Mouse (Mus musculus) heart, embryonic 14.5 days (tissue): ENCODE measurements around the gene Ppp1r16b. TPM values are rescaled to one million over a fixed set of nuclear protein-coding genes. Genes with fewer than 3 reads are reported as not detected.

Source experiments
- ATAC-seq: fragments of 200-750 bp; cut with Nextera tagmentation; 2 replicates; pipeline ENCODE4 v1.8.0; 2017; ENCODE audit warnings: low read depth, moderate TSS enrichment; ENCODE audit not compliant: insufficient number of reproducible peaks, insufficient read depth, low FRiP score
- H3K27ac ChIP-seq, 2 experiments: fragments of 200-500 bp in 1 of 2; fragments of 300-500 bp in 1 of 2; sonication (generic) in 1 of 2; replicated peaks in 1 of 2; 2 replicates each; pipeline ENCODE4 v1.5.1; 2012 to 2014; ENCODE audit warnings: low read depth in 2 of 2, low read length in 2 of 2, control low read depth in 1 of 2, mild to moderate bottlenecking in 1 of 2, mixed read lengths in 1 of 2; ENCODE audit not compliant: control insufficient read depth in 1 of 2, insufficient read depth in 1 of 2
- H3K27me3 ChIP-seq: fragments of 300-500 bp; sonication (generic); 2 replicates; pipeline ENCODE4 v1.6.1; 2014; ENCODE audit warnings: mild to moderate bottlenecking, low read length, control low read depth; ENCODE audit not compliant: control insufficient read depth, insufficient read depth
- H3K36me3 ChIP-seq: fragments of 300-500 bp; sonication (generic); 2 replicates; pipeline ENCODE4 v1.6.1; 2014; ENCODE audit warnings: mild to moderate bottlenecking, control low read depth, low read length, mixed read lengths; ENCODE audit not compliant: control insufficient read depth, insufficient read depth
- H3K4me1 ChIP-seq, 2 experiments: fragments of 200-500 bp in 1 of 2; fragments of 300-500 bp in 1 of 2; sonication (generic) in 1 of 2; 2 replicates each; pipeline ENCODE4 v1.6.1; 2012 to 2014; ENCODE audit warnings: low read length in 2 of 2, control low read depth in 1 of 2, mixed read lengths in 1 of 2; ENCODE audit not compliant: control insufficient read depth in 2 of 2, insufficient read depth in 2 of 2
- H3K4me2 ChIP-seq: fragments of 300-500 bp; sonication (generic); 2 replicates; pipeline ENCODE4 v1.6.1; 2014; ENCODE audit warnings: mild to moderate bottlenecking, low read length
- H3K4me3 ChIP-seq, 2 experiments: fragments of 200-500 bp in 1 of 2; fragments of 300-500 bp in 1 of 2; sonication (generic) in 1 of 2; 2 replicates each; pipeline ENCODE4 v1.5.1; 2012 to 2014; ENCODE audit warnings: low read length in 2 of 2, mild to moderate bottlenecking in 2 of 2, control low read depth in 1 of 2, low read depth in 1 of 2, moderate library complexity in 1 of 2; ENCODE audit not compliant: control insufficient read depth in 1 of 2, insufficient read depth in 1 of 2
- H3K9ac ChIP-seq: fragments of 300-500 bp; sonication (generic); 2 replicates; pipeline ENCODE4 v1.6.1; 2014; ENCODE audit warnings: mild to moderate bottlenecking, low read length
- H3K9me3 ChIP-seq: fragments of 300-500 bp; sonication (generic); 2 replicates; pipeline ENCODE4 v1.6.1; 2016; ENCODE audit warnings: low read length, control low read depth; ENCODE audit not compliant: control insufficient read depth
- WGBS: fragments of 180-500 bp; shearing (Covaris S2); extraction: QIAGEN DNeasy Blood & Tissue Kit; methylation state at CpG from one replicate; pipeline ENCODE4 v1.1.7; 2014; 5-methylcytosine and 5-hydroxymethylcytosine counted together
- polyA plus RNA-seq: library from polyadenylated mRNA; unstranded; fragments of >200 nt; fragmentation: Nextera tagmentation; extraction: Ambion mirVana; gene quantifications from 2 replicates; pipeline ENCODE4 v1.2.1, GENCODE M21; 2014

Gene Ppp1r16b
- polyA plus RNA-seq, 1 experiment from 2014 or later = 4.7 TPM

- no peak overlapping the region for H3K4me3 ChIP-seq
- 44% methylated on average over 7 of the region's 7 CpGs for WGBS
- no peaks in the 10 kb centered on the region for H3K27me3 ChIP-seq
- peaks cover 12 to 14% of the 10 kb centered on the region in 2 experiments for H3K4me1 ChIP-seq
- H3K27ac ChIP-seq = peak overlapping the region in 1 of 2 experiments; percentile 47; a peak in 1 of 4 replicates
- no peak for ATAC-seq
- H3K9me3 ChIP-seq = no peaks in the 10 kb centered on the region
- H3K4me2 ChIP-seq = no peak overlapping the region
- H3K36me3 ChIP-seq = no peaks in the 10 kb centered on the region
- no peak overlapping the region for H3K9ac ChIP-seq
These were observed 24.4 kb downstream of the Ppp1r16b start for GRCm38 (mm10) chr2:158689640-158690039.

GRCm38 (mm10) chr2:158690116-158690515 lies 24.9 kb downstream of the Ppp1r16b start:
- no peaks in the 10 kb centered on the region for H3K27me3 ChIP-seq
- no peak overlapping the region for H3K27ac ChIP-seq
- ATAC-seq = no peak
- no peak overlapping the region for H3K9ac ChIP-seq
- no peaks in the 10 kb centered on the region for H3K36me3 ChIP-seq
- H3K4me1 ChIP-seq = peaks cover 12 to 14% of the 10 kb centered on the region in 2 experiments; a peak in 3 of 4 replicates
- no peaks in the 10 kb centered on the region for H3K9me3 ChIP-seq
- no peak overlapping the region for H3K4me2 ChIP-seq
- no peak overlapping the region for H3K4me3 ChIP-seq
- WGBS = 71% methylated on average over 8 of the region's 8 CpGs

- peaks cover 12 to 14% of the 10 kb centered on the region in 2 experiments; a peak in 3 of 4 replicates for H3K4me1 ChIP-seq
These were observed 27.0 kb downstream of the Ppp1r16b start for GRCm38 (mm10) chr2:158692191-158692590.

GRCm38 (mm10) chr2:158695811-158696210 lies 30.6 kb downstream of the Ppp1r16b start:
- Histone ChIP-seq H3K4me1 (no peaks in the 10 kb centered on the region), H3K9ac (no peak overlapping the region), H3K36me3 (no peaks in the 10 kb centered on the region), H3K27me3 (no peaks in the 10 kb centered on the region), H3K27ac (no peak overlapping the region), H3K9me3 (no peaks in the 10 kb centered on the region), H3K4me3 (no peak overlapping the region), H3K4me2 (no peak overlapping the region)
- 81% methylated on average over 27 of the region's 27 CpGs for WGBS
- no peak for ATAC-seq

More at GRCm38 (mm10) chr2:158692191-158692590, 27.0 kb downstream of the Ppp1r16b start:
- Histone ChIP-seq H3K36me3 (no peaks in the 10 kb centered on the region), H3K9me3 (no peaks in the 10 kb centered on the region), H3K4me2 (no peak overlapping the region), H3K9ac (no peak overlapping the region), H3K27ac (no peak overlapping the region), H3K27me3 (no peaks in the 10 kb centered on the region), H3K4me3 (no peak overlapping the region)
- ATAC-seq = no peak
- WGBS = 71% methylated on average over 6 of the region's 6 CpGs

GRCm38 (mm10) chr2:158696451-158696850 lies 31.3 kb downstream of the Ppp1r16b start:
- Histone ChIP-seq H3K4me2 (no peak overlapping the region), H3K9ac (no peak overlapping the region), H3K4me3 (no peak overlapping the region), H3K4me1 (no peaks in the 10 kb centered on the region), H3K27ac (no peak overlapping the region), H3K27me3 (no peaks in the 10 kb centered on the region), H3K36me3 (no peaks in the 10 kb centered on the region), H3K9me3 (no peaks in the 10 kb centered on the region)
- 78% methylated on average over 6 of the region's 6 CpGs for WGBS
- ATAC-seq = no peak

- H3K4me3 ChIP-seq = no peak overlapping the region
- H3K27me3 ChIP-seq = no peaks in the 10 kb centered on the region
- no peaks in the 10 kb centered on the region for H3K9me3 ChIP-seq
- no peak overlapping the region for H3K4me2 ChIP-seq
- no peak overlapping the region for H3K27ac ChIP-seq
- peaks cover 0 to 2% of the 10 kb centered on the region in 2 experiments; a peak in 1 of 4 replicates for H3K4me1 ChIP-seq
- no peak overlapping the region for H3K9ac ChIP-seq
- H3K36me3 ChIP-seq = no peaks in the 10 kb centered on the region
- WGBS = 69% methylated on average over 6 of the region's 6 CpGs
- ATAC-seq = no peak
These were observed 34.7 kb downstream of the Ppp1r16b start for GRCm38 (mm10) chr2:158699908-158700307.

- Histone ChIP-seq H3K36me3 (no peaks in the 10 kb centered on the region), H3K27ac (no peak overlapping the region), H3K27me3 (no peaks in the 10 kb centered on the region), H3K4me3 (no peak overlapping the region), H3K4me1 (peaks cover 0 to 2% of the 10 kb centered on the region in 2 experiments; a peak in 1 of 4 replicates), H3K9me3 (no peaks in the 10 kb centered on the region), H3K9ac (no peak overlapping the region), H3K4me2 (no peak overlapping the region)
- WGBS = 82% methylated on average over 17 of the region's 17 CpGs
- ATAC-seq = no peak
These were observed 35.5 kb downstream of the Ppp1r16b start for GRCm38 (mm10) chr2:158700535-158701256.
